Mouse (Mus musculus) forebrain, embryonic 14.5 days (tissue): ENCODE results near the gene Pprc1. TPM values are rescaled to one million over a fixed set of nuclear protein-coding genes. Genes with fewer than 3 reads are reported as not detected.

ENCODE experiments used
- ATAC-seq: fragments of 200-750 bp; cut with Nextera tagmentation; 2 replicates; pipeline ENCODE4 v1.8.0; 2017; ENCODE audit warnings: mild to moderate bottlenecking, moderate library complexity
- DNase-seq: peaks from one replicate; pipeline ENCODE4 v3.0.0-alpha.2; 2015; ENCODE audit warnings: low spot score
- H3K27ac ChIP-seq: fragments of 300-500 bp; sonication (generic); 2 replicates; pipeline ENCODE4 v1.5.1; 2014; ENCODE audit warnings: low read depth, mild to moderate bottlenecking, control low read depth, low read length, moderate library complexity
- H3K27me3 ChIP-seq: fragments of 300-500 bp; sonication (generic); replicated peaks from 2 replicates; pipeline ENCODE4 v1.6.1; 2014; ENCODE audit warnings: low read length, control low read depth, mixed read lengths; ENCODE audit not compliant: control insufficient read depth, insufficient read depth
- H3K36me3 ChIP-seq: fragments of 300-500 bp; sonication (generic); 2 replicates; pipeline ENCODE4 v1.6.1; 2014; ENCODE audit warnings: low read length, control low read depth; ENCODE audit not compliant: control insufficient read depth, insufficient read depth
- H3K4me1 ChIP-seq: fragments of 300-500 bp; sonication (generic); 2 replicates; pipeline ENCODE4 v1.6.1; 2014; ENCODE audit warnings: antibody characterized with exemption, low read length, control low read depth; ENCODE audit not compliant: control insufficient read depth, insufficient read depth
- H3K4me2 ChIP-seq: fragments of 300-500 bp; sonication (generic); 2 replicates; pipeline ENCODE4 v1.6.1; 2014; ENCODE audit warnings: mild to moderate bottlenecking, control low read depth, low read length
- H3K4me3 ChIP-seq: fragments of 300-500 bp; sonication (generic); 2 replicates; pipeline ENCODE4 v1.5.1; 2014; ENCODE audit warnings: low read depth, low read length, control low read depth
- H3K9ac ChIP-seq: fragments of 300-500 bp; sonication (generic); 2 replicates; pipeline ENCODE4 v1.6.1; 2014; ENCODE audit warnings: mild to moderate bottlenecking, low read length, control low read depth, moderate library complexity
- H3K9me3 ChIP-seq: fragments of 300-500 bp; sonication (generic); replicated peaks from 2 replicates; pipeline ENCODE4 v1.6.1; 2016; ENCODE audit warnings: low read length, control low read depth, mixed read lengths; ENCODE audit not compliant: control insufficient read depth
- WGBS: fragments of 180-500 bp; shearing (Covaris S2); extraction: QIAGEN DNeasy Blood & Tissue Kit; methylation state at CpG from one replicate; pipeline ENCODE4 v1.1.7; 2014; 5-methylcytosine and 5-hydroxymethylcytosine counted together
- polyA plus RNA-seq: library from polyadenylated mRNA; unstranded; fragments of >200 nt; fragmentation: Nextera tagmentation; extraction: Ambion mirVana; gene quantifications from 2 replicates; pipeline ENCODE4 v1.2.1, GENCODE M21; 2014

The Pprc1 gene
- polyA plus RNA-seq, 1 experiment from 2014 or later: 24.1 TPM

DNA sequence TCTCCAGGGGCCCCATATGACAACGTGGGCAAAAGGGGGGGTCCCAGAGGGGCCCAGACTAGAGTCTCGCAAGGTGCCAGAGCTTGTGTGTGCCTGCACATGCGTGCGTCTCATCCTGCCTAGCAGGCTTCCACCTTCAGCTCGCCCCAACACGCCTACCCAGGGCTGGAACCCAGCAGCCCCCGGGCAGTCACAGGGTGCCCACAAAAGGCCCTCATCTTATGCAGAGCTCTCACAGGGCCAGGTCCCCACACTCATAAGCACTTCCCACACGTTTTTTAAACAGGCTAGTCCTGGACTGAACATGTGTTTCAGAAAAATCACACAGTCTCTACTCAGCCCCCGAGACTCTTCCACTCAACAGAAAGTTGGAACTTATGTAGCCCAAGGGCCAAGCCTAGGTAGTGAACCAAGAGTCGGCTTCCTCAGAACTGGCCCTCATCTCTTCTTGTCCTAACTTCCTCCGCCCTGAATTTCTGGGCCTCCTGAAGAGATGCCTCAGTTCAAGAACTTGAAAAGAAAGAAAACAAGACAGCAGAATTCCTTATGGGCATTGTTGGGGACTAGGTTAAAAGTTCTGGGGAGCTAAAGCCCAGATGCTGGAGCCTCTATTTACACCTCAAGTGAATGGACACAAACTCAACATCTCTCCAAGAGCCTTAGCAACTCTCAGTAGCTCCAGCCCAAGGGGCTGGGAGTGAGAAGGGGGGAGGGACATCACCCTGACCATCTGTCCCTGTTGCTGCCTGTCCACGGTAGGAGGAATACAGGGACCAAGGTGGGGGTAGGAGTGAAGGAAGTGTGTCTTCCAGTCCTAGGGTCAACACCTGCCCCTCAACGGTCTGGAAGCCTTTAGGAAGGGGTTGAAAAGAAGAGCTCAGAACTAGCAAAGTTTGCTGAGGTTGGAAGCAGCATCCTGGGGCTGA lies 6.5 kb upstream of the Pprc1 start:
- no peaks in the 10 kb centered on the region for H3K27me3 ChIP-seq
- ATAC-seq: no peak
- no peak for DNase-seq
- peak overlapping the region; percentile 98 for H3K9ac ChIP-seq
- H3K27ac ChIP-seq: peak overlapping the region; percentile 96
- peak overlapping the region; percentile 100 for H3K4me2 ChIP-seq
- WGBS: 4% methylated on average over 13 of the region's 13 CpGs
- H3K4me3 ChIP-seq: peak overlapping the region; percentile 78
- H3K36me3 ChIP-seq: peaks cover 36% of the 10 kb centered on the region
- no peaks in the 10 kb centered on the region for H3K9me3 ChIP-seq
- peaks cover 37% of the 10 kb centered on the region for H3K4me1 ChIP-seq

DNA sequence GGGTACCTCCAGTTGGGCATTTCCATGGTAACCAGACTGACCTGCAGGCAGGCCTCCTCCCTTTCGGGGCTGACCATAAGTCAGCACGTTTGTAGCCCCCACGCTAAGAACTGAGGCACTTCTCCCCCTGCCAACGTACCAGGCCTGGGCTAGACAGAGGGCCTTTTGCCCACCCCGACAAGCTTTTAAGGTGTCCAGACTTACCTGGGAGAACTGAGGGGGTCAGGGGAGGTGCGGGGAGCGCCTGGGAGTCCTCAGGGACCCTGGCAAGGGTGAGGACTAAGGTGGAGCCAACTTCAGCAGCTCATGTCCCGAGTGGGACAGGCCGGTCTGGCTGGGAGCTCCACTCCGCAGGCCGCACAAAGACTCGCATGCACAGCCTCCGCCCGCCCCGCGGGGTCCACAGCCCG lies 5.8 kb upstream of the Pprc1 start:
- peak overlapping the region; percentile 78 for H3K4me3 ChIP-seq
- H3K36me3 ChIP-seq: peaks cover 29% of the 10 kb centered on the region
- peak overlapping the region; percentile 98 for H3K9ac ChIP-seq
- H3K4me2 ChIP-seq: peak overlapping the region; percentile 100
- peak overlapping the region; percentile 96 for H3K27ac ChIP-seq
- no peak for DNase-seq
- WGBS: under 1% methylated on average over 12 of the region's 17 CpGs
- H3K4me1 ChIP-seq: peaks cover 42% of the 10 kb centered on the region
- H3K9me3 ChIP-seq: no peaks in the 10 kb centered on the region
- ATAC-seq: peak; percentile 31
- H3K27me3 ChIP-seq: no peaks in the 10 kb centered on the region

DNA sequence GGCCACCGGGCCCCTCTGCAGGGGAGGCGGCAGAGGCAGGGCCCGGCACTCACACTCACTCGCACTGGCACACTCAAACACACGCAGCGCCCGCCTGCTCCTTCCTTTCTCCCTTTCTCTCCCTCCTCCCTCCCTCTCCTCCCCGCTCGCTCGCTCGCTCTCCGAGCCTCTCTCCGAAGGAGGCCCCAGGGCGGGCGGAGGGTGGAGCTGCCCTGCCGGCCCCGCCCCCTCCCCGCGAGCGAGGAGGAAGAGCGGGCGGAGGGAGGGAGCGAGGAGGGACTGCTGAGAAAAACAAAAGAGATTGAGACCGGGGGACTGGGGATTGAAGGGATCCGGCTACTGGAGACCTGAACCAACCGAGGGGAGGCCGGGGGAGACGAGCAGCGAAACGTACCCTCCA lies 5.2 kb upstream of the Pprc1 start:
- Histone ChIP-seq H3K9me3 (no peaks in the 10 kb centered on the region), H3K27ac (peak overlapping the region; percentile 96), H3K27me3 (no peaks in the 10 kb centered on the region), H3K4me3 (peak overlapping the region; percentile 78), H3K36me3 (peaks cover 23% of the 10 kb centered on the region), H3K4me1 (peaks cover 45% of the 10 kb centered on the region), H3K9ac (peak overlapping the region; percentile 98), H3K4me2 (peak overlapping the region; percentile 100)
- under 1% methylated on average over 21 of the region's 30 CpGs for WGBS
- DNase-seq (peak; percentile 97), ATAC-seq (peak; percentile 76)

DNA sequence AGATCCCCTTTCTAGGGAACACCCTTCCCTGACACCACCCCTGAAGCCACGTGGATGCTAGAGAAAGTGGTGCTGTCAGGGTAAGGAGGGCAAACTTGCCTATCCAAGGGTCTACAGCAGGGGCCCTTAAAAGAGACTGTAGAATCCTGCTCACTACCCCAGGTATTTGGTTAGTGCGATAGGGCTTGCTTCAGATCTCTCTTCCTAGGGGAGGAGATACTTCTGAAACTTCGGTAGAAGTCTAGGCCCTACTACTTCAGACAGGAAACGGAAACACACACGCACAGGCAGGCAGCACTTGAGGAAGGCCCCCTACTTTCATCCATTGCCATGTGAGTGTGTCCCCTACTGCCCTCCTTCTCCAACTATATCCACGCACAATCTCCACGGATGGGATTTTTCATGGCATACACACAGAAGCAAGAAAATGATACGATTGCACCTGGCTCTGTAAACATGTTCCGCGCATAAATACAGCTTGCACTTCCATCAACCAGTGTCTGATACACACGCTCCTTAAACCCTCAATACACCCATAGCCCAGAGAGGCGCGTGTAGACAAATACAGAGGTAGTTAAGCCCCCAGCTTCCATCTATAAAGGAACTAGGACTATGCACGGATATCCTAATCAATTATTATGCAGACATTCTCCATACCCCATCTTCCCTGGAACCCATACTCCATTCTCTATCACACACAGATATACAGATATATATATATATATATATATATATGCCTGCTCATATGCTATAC lies 4.4 kb upstream of the Pprc1 start:
- Histone ChIP-seq H3K27ac (peak overlapping the region; percentile 96), H3K27me3 (no peaks in the 10 kb centered on the region), H3K4me1 (peaks cover 45% of the 10 kb centered on the region), H3K36me3 (peaks cover 15% of the 10 kb centered on the region), H3K4me3 (peak overlapping the region; percentile 78), H3K9me3 (no peaks in the 10 kb centered on the region), H3K4me2 (peak overlapping the region; percentile 100), H3K9ac (peak overlapping the region; percentile 98)
- WGBS: 30% methylated on average over 14 of the region's 14 CpGs
- DNase-seq (no peak), ATAC-seq (no peak)

DNA sequence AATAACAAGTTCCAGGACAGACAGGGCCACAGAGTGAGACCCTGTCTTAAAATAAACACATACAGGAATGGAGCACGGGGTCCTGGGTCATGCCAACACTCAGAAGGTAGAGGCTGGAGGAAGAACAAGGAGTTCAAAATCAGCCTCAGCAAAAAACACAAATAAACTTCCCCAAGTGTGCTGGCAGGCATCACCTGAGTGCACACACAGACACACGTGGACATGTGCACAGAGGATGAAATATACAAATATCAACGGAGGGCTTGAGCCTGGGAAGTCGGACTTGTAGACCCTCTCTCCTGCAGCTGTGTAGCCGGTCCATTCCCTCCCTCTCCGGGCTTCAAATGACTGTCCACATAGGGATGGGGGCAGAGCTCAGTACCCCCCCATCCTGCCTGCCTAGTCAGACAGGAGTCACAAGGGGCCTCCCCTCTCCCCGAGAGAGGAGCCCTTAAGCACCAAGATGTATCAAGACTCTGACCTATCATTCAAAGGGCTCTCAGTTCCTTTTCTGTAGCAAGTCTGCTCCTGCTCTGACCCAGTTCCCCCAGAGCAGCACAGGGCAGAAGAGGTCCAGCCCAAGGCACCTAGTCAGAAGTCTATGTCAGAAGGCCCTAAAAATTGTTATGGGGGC lies 3.3 kb upstream of the Pprc1 start:
- peaks cover 4% of the 10 kb centered on the region for H3K36me3 ChIP-seq
- WGBS: 11% methylated on average over 7 of the region's 7 CpGs

GRCm38 (mm10) chr19:46041933-46042475 lies 2.7 kb upstream of the Pprc1 start:
- no peaks in the 10 kb centered on the region; the same call in 1 of the 2 replicates for H3K36me3 ChIP-seq
- peak overlapping the region; percentile 100 for H3K27ac ChIP-seq
- peak overlapping the region; percentile 68 for H3K9ac ChIP-seq
- H3K4me2 ChIP-seq: peak overlapping the region; percentile 100
- ATAC-seq (peak; percentile 40), DNase-seq (peak; percentile 93)
- H3K4me1 ChIP-seq: peaks cover 51% of the 10 kb centered on the region
- no peaks in the 10 kb centered on the region for H3K27me3 ChIP-seq
- no peaks in the 10 kb centered on the region for H3K9me3 ChIP-seq
- WGBS: 0% methylated on average over 13 of the region's 14 CpGs
- H3K4me3 ChIP-seq: peak overlapping the region; percentile 94

More for the DNA sequence above, 3.3 kb upstream of the Pprc1 start:
- ATAC-seq (no peak), DNase-seq (no peak)
- H3K4me1 ChIP-seq: peaks cover 52% of the 10 kb centered on the region
- H3K27ac ChIP-seq: peak overlapping the region; percentile 100
- no peaks in the 10 kb centered on the region for H3K9me3 ChIP-seq
- H3K4me2 ChIP-seq: peak overlapping the region; percentile 100
- no peaks in the 10 kb centered on the region for H3K27me3 ChIP-seq
- peak overlapping the region; percentile 94 for H3K4me3 ChIP-seq
- H3K9ac ChIP-seq: peak overlapping the region; percentile 68

DNA sequence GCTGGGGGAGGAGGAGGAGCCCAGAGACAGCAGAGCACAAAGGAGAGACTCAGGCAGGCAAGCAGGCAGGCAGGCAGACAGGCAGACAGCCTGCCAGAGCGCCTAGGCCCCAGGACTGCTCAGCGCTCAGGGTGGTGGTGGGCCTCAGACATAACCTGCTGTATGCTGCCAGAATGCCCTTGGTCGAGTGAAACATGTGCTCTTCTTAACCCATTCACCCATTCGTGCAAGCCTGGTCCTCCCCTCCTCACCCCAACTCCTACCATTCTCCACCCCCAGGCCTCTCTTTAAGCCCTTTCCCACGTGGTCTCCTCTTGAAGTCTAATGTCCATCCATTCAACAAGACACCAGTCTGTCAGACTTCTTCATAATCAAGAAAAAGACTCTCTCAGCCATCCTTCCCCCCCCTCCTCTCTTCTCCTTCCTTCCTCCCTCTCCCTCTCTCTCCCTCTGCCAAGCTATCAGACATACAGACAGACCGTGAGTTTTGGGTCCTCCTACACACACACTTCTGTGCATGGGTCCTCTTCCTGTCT lies 2.1 kb upstream of the Pprc1 start:
- DNase-seq (peak; percentile 84), ATAC-seq (peak; percentile 58)
- Histone ChIP-seq H3K4me1 (peaks cover 49% of the 10 kb centered on the region), H3K36me3 (no peaks in the 10 kb centered on the region), H3K4me3 (peak overlapping the region; percentile 94), H3K9ac (peak overlapping the region; percentile 68), H3K9me3 (no peaks in the 10 kb centered on the region), H3K4me2 (peak overlapping the region; percentile 100), H3K27ac (peak overlapping the region; percentile 100), H3K27me3 (no peaks in the 10 kb centered on the region)
- 5% methylated on average over 6 of the region's 6 CpGs for WGBS

DNA sequence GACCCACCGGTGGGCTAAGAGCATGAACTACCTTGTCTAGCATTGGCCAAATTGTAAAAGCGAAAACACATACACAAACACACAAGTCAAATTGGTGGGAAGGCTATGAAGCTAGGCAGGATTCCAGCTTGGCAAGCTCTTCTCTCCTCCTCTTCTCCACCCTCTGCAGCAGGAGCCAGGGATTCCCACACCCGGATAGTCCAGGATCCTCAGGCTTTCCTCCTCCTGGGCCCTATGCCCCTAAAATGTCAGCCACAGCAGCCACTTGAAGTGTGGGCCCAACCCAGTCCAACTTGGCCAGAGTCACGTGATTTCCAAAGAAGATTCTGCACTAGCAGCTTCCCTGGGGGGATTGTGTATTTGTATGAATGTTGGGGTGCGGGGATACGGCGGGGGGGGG lies 1.3 kb upstream of the Pprc1 start:
- Histone ChIP-seq H3K9ac (peak overlapping the region; percentile 99), H3K4me3 (peak overlapping the region; percentile 94), H3K9me3 (no peaks in the 10 kb centered on the region), H3K4me1 (peaks cover 49% of the 10 kb centered on the region), H3K36me3 (no peaks in the 10 kb centered on the region), H3K27ac (peak overlapping the region; percentile 100), H3K4me2 (peak overlapping the region; percentile 100), H3K27me3 (no peaks in the 10 kb centered on the region)
- peak; percentile 53 for DNase-seq
- WGBS: 38% methylated on average over 7 of the region's 7 CpGs
- no peak for ATAC-seq
